Mouse (Mus musculus): ENCODE measurements around the gene Fbxw2. TPM values are rescaled to one million over a fixed set of nuclear protein-coding genes. Genes with fewer than 3 reads are reported as not detected.
"Not testable (repeated sequence)": the region's sequence is repeated elsewhere in the genome, so short reads cannot be mapped to it uniquely, and the experiment has no call there.

Gene Fbxw2
- total RNA-seq, 2 experiments from 2014 or later, result 56.1 to 62.8 TPM

DNA sequence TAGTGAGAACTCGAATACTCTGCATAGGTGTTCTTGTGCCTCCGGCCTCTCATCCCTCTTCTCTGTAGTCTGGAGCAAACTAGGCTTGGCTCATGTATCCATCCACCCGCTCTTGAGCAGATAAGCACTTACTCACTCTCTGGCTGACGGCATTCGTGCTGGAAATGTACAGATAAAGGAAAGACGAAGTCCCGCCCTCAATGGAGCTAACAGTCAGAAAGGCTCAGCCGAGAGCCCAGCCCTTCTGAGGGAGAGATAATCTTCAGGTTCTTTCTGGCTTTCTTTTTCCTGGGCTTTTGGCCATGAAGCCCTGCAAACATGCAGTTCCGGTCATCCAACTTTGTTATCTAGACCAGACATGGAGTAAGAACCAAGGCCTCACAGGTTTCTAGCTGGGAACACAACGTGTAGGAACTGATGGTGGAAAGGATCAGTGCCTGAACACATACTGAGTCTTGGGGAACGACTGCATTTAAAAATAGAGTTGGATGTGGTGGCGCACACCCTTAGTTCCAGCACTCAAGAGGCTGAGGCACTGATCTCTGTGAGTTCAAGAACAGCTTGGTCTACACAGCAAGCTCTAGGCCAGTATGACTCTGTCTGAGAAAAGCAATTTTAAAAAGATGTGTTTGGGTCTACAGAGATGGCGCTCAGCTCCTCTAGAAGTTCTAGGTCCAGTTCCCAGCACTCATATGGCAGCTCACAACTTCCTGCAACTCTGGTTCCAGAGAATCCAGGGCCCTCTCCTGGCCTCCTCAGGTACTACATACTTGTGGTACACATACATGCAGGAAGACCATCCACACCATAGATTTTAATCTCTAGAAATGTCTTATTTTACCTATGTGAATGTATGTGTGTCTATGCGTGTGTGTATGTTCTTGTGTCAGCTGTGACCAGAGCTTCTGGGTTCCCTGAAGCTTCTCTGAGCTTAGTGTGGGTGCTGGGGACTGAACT, 42.8 kb downstream of the Fbxw2 start:
- DNase-seq, result peak in 1 of 2 experiments; percentile 20
- intact Hi-C loops (cut with DNase I), result loop anchor here (5.0 to 10.0 kb wide), 2 partner anchors 189 to 321 kb away; partner anchors contain the start of genes AI182371 and Cntrl

DNA sequence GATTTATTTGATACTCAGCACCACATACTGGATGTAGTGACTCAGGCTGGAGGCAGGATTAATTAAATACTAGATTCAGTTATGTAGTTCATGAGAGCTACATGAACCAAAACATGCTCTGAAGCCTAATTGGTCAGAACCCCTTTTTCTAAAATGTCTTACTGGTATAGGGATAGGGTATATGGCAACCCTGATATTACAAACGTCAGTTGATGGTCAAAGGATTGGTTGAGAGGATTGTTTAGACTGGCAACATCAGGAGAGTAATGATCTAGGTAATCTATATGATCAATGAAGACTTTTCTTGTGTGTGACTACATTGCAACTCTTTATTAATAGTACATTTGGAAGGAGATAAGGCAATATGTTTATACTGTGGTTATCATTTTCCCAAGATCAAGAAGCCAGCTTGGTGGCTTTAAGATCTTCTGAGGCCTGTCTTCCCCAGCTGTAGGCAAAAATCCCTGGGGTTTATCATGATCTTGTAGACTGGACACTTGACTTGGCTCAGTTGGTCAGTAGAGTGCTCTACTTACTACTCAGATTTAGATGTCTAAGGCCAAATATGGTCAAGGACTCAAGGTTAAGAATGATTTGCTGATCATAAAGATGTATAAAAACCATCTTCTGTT, 48.8 kb downstream of the Fbxw2 start:
- intact Hi-C loops (cut with DNase I), result no loop called here
- DNase-seq, result no peak

DNA sequence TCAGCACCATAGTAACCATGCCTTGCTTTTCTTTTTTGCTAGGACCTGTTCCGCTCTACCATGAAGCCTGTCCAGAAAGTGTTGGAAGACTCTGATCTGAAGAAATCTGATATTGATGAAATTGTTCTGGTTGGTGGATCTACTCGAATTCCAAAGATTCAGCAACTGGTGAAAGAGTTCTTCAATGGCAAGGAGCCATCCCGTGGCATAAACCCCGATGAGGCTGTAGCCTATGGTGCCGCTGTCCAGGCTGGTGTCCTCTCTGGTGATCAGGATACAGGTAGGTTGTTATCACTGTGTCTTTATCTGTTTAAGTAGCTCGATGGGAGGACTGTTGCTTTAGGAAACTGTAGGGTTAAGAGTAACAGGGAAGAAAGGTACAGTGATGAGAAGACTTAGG, 51.6 kb downstream of the Fbxw2 start:
- no peak for DNase-seq
- intact Hi-C loops (cut with DNase I), result no loop called here

DNA sequence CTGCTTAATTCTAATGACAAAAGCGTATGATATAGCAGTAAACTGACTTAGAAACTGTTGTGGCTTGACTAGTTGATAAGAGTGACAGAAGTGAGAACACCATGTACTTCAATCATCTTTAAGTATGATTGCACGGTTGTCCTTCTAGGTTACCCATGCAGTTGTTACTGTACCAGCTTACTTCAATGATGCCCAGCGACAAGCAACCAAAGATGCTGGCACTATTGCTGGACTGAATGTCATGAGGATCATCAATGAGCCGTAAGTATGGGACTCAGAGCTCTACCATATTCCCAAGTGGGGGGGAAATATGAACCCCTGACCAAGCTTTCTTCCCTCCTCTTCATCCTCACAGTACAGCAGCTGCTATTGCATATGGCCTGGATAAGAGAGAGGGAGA, 52.4 kb downstream of the Fbxw2 start:
- no peak for DNase-seq
- intact Hi-C loops (cut with DNase I), result no loop called here

DNA sequence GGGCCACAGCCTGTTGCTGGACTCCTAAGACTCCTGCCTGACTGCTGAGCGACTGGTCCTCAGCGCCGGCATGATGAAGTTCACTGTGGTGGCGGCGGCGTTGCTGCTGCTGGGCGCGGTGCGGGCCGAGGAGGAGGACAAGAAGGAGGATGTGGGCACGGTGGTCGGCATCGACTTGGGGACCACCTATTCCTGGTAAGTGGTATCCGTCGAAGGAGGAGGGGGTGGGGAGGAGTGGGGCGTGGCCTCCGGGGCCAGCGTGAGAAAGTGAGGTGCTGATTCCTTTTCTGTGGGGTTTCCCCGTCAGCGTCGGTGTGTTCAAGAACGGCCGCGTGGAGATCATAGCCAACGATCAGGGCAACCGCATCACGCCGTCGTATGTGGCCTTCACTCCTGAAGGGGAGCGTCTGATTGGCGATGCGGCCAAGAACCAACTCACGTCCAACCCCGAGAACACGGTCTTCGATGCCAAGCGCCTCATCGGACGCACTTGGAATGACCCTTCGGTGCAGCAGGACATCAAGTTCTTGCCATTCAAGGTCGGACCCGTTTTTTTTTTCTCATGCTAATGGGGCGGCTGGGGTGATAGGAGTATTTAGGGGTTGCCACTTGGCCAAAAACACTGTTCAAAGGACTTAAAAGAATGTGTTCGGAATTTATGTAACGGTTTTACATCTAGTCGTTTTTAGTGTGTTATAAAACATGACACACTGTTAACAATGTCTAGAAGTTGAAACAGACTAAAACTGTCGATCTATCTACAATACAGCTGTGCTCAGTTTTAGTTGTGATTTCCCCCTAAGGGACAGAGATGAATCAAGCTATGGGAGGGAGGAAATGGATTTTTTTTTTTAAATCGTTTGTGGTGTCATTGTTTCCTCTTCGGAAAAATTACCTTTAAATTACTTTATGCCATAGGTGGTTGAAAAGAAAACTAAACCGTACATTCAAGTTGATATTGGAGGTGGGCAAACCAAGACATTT, 53.6 kb downstream of the Fbxw2 start:
- peak; percentile 62 to 67 for DNase-seq
- intact Hi-C loops (cut with DNase I), result no loop called here

DNA sequence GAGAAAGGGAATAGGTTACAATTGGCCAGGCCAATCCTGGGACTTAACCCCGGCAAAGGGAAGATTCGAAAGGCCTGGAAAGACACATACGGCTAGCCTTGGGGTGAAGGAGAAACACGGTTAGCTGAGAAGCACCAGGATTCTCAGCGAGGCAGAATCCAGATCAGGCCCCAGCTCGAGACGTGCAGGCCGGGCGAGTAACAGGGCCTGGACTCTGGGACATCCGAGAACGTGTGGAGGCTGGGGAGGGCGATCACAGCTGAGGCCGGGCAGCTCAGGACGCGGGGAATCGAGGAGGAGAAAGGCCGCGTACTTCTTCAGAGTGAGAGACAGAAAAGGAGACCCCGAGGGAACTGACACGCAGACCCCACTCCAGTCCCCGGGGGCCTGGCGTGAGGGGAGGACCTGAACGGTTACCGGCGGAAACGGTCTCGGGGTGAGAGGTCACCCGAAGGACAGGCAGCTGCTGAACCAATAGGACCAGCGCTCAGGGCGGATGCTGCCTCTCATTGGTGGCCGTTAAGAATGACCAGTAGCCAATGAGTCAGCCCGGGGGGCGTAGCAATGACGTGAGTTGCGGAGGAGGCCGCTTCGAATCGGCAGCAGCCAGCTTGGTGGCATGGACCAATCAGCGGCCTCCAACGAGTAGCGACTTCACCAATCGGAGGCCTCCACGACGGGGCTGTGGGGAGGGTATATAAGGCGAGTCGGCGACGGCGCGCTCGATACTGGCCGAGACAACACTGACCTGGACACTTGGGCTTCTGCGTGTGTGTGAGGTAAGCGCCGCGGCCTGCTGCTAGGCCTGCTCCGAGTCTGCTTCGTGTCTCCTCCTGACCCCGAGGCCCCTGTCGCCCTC, 54.5 kb downstream of the Fbxw2 start, which contains the start of gene Hspa5:
Gene Hspa5, plus strand, starts transcription at position 603 of the 859 bp plus-strand sequence.
- intact Hi-C loops (cut with DNase I), result loop anchor here (2.0 kb wide), 1 partner anchor 17 kb away; the partner anchor contains the start of gene Gapvd1

DNA sequence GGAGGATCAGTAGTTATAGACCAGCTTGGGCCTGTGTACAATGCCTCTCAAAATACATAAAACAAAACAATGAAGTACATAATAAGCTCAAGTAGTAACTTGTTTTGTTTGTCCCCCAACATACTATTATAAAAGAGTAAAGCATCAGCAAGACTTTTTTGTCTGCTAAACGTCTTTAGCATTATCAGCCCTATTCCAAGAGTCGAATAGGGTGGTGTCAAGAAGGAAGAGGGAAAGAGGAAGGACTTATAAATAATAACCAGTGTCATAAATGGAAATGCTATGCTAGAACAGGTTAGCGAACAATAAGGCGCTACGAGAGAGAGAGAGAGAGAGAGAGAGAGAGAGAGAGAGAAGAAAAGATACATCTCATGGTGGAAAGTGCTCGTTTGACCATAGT, 55.2 kb downstream of the Fbxw2 start:
- DNase-seq, result no peak
- intact Hi-C loops (cut with DNase I), result loop anchor here (2.0 kb wide), 1 partner anchor 16 kb away; the partner anchor contains the start of gene Gapvd1

More for the DNA sequence above, 54.5 kb downstream of the Fbxw2 start, which contains the start of gene Hspa5:
- DNase-seq, result peak; percentile 99 to 100

DNA sequence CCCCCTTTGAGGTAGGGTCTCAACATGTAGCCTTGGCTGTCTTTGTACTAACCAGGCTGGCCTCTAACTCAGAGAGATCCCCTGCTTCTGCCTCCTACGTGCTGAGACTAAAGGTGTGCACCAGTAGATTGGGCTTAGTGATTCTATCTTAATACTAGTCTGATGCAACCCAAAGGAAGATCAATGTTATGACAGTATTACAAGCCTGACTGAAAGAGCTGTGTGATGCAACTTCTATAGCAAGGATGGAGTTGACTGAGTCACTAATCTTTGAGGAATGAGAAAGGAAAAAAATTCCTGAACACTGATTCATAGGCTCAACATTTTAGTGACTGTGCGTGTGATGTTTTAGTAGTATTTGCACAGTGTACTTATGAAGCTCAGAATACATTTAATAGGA, 56.1 kb downstream of the Fbxw2 start:
- no peak for DNase-seq
- intact Hi-C loops (cut with DNase I), result loop anchor here (2.0 kb wide), 1 partner anchor 15 kb away; the partner anchor contains the start of gene Gapvd1

DNA sequence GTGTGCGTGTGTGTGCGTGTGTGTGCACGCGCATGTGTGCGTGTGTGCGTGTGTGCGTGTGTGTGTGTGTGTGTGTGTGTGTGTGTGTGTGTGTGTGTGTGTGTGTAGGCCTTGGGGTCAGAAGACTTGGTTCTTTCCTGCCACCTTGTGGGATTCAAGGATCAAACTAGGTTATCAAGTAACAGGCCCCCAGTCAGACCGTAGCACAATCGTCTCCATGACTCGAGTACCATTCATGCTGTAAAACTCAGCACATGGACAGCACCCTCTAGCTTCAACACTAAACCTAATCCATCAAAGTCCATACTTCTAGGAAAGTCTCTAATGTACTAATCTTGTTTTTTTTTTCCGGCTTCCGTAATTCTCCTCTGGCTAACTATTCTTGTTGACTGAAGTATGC, 61.3 kb downstream of the Fbxw2 start:
- intact Hi-C loops (cut with DNase I), result no loop called here
- DNase-seq, result no peak

DNA sequence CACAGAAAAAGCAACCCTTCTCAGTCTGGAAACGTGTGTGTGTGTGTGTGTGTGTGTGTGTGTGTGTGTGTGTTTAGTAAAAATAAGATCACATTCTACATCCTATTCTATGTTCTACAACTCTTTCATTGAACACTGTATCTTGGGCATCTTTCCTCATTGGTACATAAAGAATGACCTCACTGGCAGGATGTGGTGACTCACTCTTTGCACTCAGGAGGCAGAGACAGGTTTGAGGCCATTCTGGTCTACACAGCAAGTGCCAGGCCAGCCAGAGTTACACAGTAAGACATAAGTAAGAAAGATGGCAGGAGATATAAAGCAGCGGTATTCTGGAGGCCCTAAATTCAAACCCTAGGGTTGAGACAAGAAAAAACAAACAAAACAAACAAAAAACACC, 63.2 kb downstream of the Fbxw2 start:
- intact Hi-C loops (cut with DNase I), result no loop called here

DNA sequence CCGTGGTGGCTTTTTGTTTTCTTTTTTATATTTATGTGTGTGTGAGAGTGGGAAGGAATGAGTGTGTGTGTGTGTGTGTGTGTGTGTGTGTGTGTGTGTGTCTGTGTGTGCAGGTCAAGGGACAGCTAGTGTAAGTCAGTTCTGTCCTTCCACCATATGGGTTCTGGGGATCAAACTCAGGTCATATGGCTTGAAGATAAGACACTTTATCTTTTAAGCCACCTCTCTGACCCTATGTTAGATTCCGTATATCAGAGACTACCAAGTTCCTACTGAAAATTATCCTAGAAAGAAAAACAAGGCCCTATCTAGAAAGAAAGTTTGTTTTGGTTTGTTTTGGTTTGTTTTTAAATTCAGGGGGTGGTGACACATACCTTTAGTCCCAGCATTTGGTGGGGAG, 63.9 kb downstream of the Fbxw2 start:
- intact Hi-C loops (cut with DNase I), result no loop called here

More for the DNA sequence above, 63.2 kb downstream of the Fbxw2 start:
- DNase-seq, result no peak

DNA sequence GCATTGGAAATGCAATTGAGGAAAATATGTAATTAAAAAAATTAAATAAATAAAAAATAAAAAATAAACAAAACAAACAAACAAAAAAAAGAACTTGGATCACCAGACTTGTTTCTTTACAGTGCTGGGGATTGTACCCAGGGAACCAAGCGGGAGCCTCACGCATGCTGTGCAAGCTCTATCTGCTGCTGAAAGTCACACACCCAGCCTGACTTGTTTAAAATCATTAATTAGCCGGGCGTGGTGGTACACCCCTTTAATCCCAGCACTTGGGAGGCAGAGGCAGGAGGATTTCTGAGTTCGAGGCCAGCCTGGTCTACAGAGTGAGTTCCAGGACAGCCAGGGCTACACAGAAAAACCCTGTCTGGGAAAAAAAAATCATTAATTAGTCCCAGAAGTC, 64.8 kb downstream of the Fbxw2 start:
- intact Hi-C loops (cut with DNase I); DNase-seq: not testable (repeated sequence)

More for the DNA sequence above, 63.9 kb downstream of the Fbxw2 start:
- DNase-seq, result no peak

DNA sequence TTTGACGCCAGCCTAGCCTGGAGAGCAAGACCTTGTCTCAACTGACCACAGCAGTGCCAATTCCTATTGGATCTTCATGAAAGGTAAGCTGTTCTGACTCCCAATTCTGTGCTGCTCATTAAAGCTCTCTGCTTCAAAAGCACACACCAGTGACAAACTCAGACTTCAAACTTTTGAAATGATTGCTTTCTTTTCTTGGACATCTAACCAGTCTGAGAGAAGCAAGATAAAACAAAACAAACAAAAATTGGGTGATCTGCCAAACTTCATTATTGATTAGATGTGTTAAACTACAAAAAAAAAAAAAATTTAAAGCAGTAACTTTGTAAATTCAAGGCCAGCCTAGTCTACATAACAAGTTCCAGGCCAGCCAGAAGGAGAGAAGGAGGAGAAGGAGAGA, 68.8 kb downstream of the Fbxw2 start:
- intact Hi-C loops (cut with DNase I), result no loop called here
- no peak for DNase-seq

DNA sequence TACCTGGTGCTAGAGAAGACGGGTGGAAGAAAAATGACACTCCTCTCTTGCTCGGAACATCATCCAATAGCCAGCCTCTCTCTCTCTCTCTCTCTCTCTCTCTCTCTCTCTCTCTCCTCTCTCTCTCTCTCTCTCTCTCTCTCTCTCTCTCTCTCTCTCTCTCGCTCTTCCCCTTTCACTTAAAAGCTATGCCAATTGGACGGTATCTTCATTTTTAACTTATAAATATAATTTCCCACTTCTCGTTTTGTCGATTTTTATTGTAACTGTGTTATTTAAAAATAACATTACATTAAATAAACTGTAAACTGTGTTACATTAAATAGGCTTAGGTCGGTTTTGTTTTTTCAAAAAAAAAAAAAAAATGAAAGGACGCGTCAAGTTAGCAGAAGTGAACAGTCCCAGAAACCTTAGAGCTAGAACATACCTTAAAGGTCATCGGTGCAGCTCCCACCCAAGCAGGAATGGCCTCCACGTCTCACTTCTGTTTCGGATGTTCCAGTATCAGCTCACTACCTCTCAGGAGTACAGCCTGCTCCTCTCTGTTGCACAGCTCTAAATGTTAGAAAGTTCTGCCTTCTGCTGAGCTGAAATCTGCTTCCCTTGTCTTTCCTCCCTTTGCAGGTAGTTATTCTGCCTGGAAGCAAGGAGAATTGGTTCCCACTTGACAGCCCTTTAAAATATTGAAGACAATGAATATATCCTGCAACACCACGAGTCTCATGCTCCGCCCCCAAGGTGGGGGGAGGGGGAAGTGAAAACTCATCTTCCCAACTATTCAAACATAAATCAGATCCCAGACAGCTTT, 71.4 kb downstream of the Fbxw2 start, which contains the start of gene Gapvd1:
Gene Gapvd1, minus strand, starts transcription at position 682 of the 808 bp plus-strand sequence.
- intact Hi-C loops (cut with DNase I), result loop anchor here (2.0 kb wide), 1 partner anchor 16 kb away; the partner anchor contains the start of gene Hspa5
- peak; percentile 26 to 36 for DNase-seq
